ENCODE assay signal across 8 mouse cellular contexts in the genomic region with DNA sequence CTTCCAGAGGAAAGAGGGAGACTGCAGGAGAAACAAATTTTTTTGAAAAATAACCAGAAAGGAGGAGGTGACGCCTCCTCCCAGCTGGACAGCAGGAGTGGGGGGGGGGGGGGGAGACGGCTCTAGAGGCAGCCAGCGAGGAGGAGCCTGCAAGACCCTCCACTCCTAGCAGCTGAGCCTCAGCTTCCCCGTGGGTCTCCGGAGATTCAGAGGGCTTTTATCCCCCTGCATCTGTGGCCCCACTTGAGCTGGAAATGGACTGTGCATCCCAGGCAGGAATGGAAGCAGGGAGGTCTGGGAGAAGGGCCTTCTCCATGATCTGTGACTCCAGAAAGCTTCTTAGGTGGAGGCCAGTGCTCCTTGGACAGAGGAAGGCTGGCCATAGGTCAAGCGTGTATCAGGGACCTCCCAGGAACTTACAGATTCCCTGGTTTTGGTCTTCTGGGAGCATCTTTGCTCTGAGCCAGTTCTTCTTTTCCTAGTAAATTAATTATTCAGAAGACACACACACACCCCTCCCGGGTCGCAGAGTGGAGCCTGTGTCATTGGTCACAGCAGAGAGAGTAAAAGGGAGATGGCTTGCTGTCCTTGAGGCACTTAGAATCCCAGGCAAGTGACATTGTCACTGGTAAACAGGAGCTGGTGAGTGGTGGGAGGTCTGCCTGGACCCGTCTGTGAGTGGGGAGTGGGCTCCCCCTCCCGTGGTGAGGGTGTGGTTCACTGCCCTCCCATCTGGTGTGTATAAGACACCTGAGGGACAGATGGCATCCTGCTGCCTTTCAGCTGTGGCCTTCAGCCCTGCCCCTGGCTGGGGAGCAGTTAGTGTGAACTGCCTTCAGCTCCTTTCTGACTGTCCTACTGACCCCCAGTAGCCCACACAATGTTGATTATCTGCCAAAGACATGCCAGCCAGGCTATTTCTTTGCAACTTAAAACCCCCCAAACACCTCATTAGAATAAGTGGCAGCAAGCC. TPM values are rescaled to one million over a fixed set of nuclear protein-coding genes. Genes with fewer than 3 reads are reported as not detected.
A peak's percentile ranks its signal among the peaks of the same experiment; 100 is the strongest.
DNase-seq lines count a peak whose midpoint lies in the region; ATAC-seq and TF ChIP-seq lines count a peak whose summit lies in the region.

No protein-coding gene starts in this region.

- 14% methylated on average over 9 of the region's 10 CpGs for WGBS in embryonic facial prominence, embryonic 13.5 days
- WGBS in limb, embryonic 14.5 days, result 11% methylated on average over 8 of the region's 10 CpGs

- TF ChIP-seq POLR2A in limb, embryonic 14.5 days (IDR thresholded peaks at IDR 0.05; ENCODE audit: borderline replicate concordance, extremely low read depth, insufficient read depth, insufficient read length), result no peak

- peaks cover 36% of the 10 kb centered on the region for H3K4me1 ChIP-seq in embryonic facial prominence, embryonic 13.5 days
- peaks cover 19% of the 10 kb centered on the region for H3K4me1 ChIP-seq in limb, embryonic 14.5 days (ENCODE audit: control insufficient read depth, insufficient read depth, low read length)

- H3K9me3 ChIP-seq in embryonic facial prominence, embryonic 13.5 days, result no peaks in the 10 kb centered on the region
- no peaks in the 10 kb centered on the region for H3K9me3 ChIP-seq in limb, embryonic 14.5 days (ENCODE audit: control insufficient read depth, low read length)

- DNase-seq in cerebellum, adult 11 months, result no peak
- DNase-seq in 3134 (ENCODE audit: extremely low read depth, insufficient read length, low spot score) (peak; percentile 19), adipocyte (ENCODE audit: low spot score) (no peak)
- DNase-seq in limb, embryonic 14.5 days (ENCODE audit: low spot score), result no peak
- no peak for DNase-seq in frontal cortex, adult 2 months (ENCODE audit: extremely low spot score in 1 of 2, low spot score in 1 of 2)
- DNase-seq in kidney, adult 11 months, result no peak

- H3K27me3 ChIP-seq in embryonic facial prominence, embryonic 13.5 days, result peaks cover 51% of the 10 kb centered on the region
- peaks cover 22% of the 10 kb centered on the region; the same call in 1 of the 2 replicates for H3K27me3 ChIP-seq in limb, embryonic 14.5 days (ENCODE audit: control insufficient read depth, insufficient read depth, low read length)

- peak overlapping the region; percentile 48 for H3K4me3 ChIP-seq in embryonic facial prominence, embryonic 13.5 days
- H3K4me3 ChIP-seq in limb, embryonic 14.5 days (replicated peaks; ENCODE audit: low read length), result peak overlapping the region; percentile 40

- H3K36me3 ChIP-seq in embryonic facial prominence, embryonic 13.5 days, result no peaks in the 10 kb centered on the region
- no peaks in the 10 kb centered on the region for H3K36me3 ChIP-seq in limb, embryonic 14.5 days (ENCODE audit: control insufficient read depth, insufficient read depth, low read length)

- H3K27ac ChIP-seq in embryonic facial prominence, embryonic 13.5 days, result no peak overlapping the region
- no peak overlapping the region for H3K27ac ChIP-seq in limb, embryonic 14.5 days (replicated peaks; ENCODE audit: low read depth, low read length)

- peak overlapping the region; percentile 69 for H3K9ac ChIP-seq in embryonic facial prominence, embryonic 13.5 days
- H3K9ac ChIP-seq in limb, embryonic 14.5 days (ENCODE audit: low read depth, low read length, severe bottlenecking), result no peak overlapping the region; the same call in 1 of the 2 replicates

- H3K4me2 ChIP-seq in embryonic facial prominence, embryonic 13.5 days, result peak overlapping the region; percentile 90
- H3K4me2 ChIP-seq in limb, embryonic 14.5 days (replicated peaks; ENCODE audit: low read depth, low read length, severe bottlenecking), result peak overlapping the region; percentile 76

- 0 out of 2 replicates have a peak, but pooled peaks have one; percentile 22 for ATAC-seq in cerebellum, adult (ENCODE audit: insufficient number of reproducible peaks, low FRiP score, low TSS enrichment)
- ATAC-seq in embryonic facial prominence, embryonic 13.5 days (ENCODE audit: insufficient number of reproducible peaks, insufficient read depth, low FRiP score, low TSS enrichment, low read depth), result no peak
- ATAC-seq in limb, embryonic 14.5 days (ENCODE audit: low FRiP score, low read depth), result no peak

RNA-seq across cellular contexts. Expression of a gene that starts 1.0 kb away (rescaled TPM):
- polyA plus RNA-seq in embryonic facial prominence, embryonic 13.5 days (2015; fragmentation: Nextera tagmentation; extraction: Ambion mirVana), result 4.2 and 5.4 TPM in 2 replicates
- polyA plus RNA-seq in limb, embryonic 14.5 days (2012; rRNA removed), result 11.3 and 11.7 TPM in 2 replicates
- polyA plus RNA-seq in limb, embryonic 14.5 days (2014; fragmentation: Nextera tagmentation; extraction: Ambion mirVana), result 7.8 and 8.4 TPM in 2 replicates
- polyA plus RNA-seq in frontal cortex, adult 2 months (2012; rRNA removed), result 103 and 104 TPM in 2 replicates
